Mouse (Mus musculus) heart, adult 18-20 months (tissue): Measurements from ENCODE around the gene Herc6. TPM values are rescaled to one million over a fixed set of nuclear protein-coding genes. Genes with fewer than 3 reads are reported as not detected.

Experiments used
- DNase-seq, 2 experiments: peaks; one replicate each; pipeline ENCODE4 v3.0.0; 2021 to 2022; ENCODE audit warnings: mixed read lengths in 1 of 2
- total RNA-seq, 2 experiments: library from RNA; stranded (reverse); gene quantifications; 2 replicates each; pipeline ENCODE4 v1.2.3; 2021

Herc6 gene
- total RNA-seq, 2 experiments from 2014 or later = 2.7 to 6.6 TPM

DNA sequence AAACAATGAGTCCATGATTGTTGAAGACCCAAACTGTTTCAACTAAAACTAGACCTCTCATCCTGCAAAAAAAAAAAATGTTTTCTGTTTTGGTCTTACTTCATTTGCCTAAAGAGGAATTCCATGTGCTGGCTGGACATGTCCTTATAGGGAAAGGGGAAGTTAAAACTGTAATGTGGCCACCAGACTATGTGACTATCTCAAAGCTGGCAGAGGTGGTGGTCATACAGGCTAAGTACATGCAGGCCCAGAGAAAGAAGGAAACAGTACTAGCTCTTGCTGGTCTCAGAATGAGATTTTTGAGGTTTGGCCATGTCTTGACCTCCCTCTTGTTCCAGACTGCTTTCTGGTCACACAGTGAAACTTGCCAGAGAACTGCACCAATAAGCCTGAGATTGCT is 9.2 kb upstream of the Herc6 start:
- peak in 1 of 2 experiments; percentile 1 for DNase-seq

DNA sequence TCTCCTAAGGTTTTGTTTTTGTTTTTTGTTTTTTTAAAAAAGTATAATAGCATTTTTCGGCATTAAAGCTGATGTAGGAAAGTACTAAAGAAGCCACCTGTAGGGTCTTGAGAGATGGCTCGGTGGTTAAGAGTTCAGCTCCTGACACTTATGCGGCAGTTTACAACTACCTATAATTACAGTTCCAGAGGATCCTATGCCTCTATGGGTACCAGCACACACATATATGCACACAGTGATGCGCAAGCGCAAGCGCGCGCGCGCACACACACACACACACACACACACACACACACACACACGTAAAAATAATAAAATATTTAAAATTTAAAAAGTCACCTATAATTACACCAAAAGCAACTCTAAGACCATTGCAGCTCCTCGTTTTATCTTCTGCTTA is 795 bp downstream of the Herc6 start:
- DNase-seq = peak in 1 of 2 experiments; percentile 15

DNA sequence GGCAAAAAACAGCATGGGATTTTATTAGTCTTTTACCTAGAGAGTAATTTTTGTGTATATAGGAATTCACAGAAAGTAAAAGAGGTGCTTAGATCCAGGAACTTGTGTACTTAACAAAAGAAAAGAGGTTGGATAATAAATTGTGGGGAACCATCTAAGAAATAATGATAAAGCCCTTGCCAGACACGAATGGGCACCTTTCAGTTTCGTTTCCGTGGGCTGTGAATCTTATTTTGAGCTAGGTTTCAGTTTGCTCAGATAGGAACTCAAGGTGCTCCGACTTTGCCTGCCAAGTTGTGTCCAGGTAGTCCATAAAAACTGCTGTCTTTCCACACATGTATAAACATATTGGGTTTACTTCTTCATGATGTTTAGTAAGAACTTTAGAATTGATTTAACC is 1.6 kb downstream of the Herc6 start:
- DNase-seq = peak; percentile 9 to 26

DNA sequence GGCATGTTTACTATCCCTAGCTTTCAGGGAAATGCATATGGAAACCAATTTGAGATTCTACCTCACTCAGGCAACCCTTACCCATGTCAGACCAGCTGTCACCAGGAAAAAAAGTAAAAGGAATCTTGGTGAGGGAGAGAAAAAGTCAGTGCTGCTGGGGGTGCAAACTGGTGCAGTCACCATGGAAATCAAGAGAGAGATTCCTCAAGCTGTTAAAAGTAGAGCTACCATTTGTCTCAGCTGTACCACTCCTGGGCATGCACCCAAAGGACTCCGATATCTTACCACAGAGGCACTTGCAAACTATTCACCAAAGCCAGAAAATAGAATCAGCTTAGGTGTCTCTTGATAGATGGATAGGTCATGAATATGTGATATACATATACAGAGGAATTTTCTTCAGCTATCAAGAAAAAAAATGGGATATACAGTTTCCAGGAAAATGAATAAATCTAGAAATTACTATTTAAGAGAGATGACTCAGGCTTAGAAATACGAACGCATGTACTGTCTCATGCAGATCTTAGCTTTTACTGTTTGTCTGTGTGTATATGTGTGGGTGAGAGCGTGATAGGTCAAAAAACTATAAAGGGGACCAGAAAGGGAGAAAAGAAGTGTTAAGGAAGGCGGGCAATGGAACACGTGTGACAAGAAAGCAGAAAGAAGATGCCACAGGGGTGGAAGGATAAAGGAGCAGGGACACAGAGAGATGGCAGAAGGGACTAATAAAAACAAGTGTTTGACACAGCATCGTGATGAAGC is 24.9 kb downstream of the Herc6 start:
- DNase-seq = no peak

DNA sequence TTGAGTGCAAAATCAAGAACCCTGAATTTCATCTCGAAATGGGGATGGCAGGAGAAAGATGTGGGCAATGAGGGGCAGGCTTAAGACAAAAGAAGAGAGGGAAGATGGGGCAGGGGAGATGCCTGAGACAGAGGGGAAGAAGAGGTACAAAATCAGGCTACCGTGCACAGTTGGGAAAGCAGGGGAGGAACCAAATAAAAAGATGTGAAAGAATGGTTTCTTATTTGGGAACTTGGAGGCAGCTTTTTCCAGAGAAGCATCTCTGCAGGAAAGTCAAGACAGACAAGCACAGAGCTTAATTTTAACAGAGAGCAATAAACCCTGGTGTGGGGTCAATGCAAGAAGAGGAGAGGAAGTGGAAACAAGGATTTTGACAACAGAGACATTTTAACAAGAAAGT is 27.2 kb downstream of the Herc6 start:
- no peak for DNase-seq

DNA sequence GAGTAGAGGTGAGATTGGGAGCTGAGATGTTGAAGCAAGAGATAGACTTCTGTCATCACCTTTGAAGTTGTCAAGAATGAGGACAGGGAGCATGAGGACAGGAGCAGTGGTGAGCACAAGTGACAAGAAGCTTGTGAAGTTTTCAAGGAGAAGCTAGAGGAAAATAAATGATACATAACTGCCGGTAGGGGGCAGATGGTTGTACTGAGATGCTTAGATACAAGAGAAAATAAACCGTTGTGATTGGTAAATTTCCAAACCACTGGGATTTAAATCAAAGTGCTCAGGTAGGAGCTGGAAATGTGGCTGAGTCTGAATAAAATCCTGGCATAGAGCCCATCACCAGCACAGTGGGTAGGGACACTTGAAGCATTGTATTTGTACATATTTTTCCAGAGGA is 28.8 kb downstream of the Herc6 start:
- peak in 1 of 2 experiments; percentile 20 for DNase-seq

DNA sequence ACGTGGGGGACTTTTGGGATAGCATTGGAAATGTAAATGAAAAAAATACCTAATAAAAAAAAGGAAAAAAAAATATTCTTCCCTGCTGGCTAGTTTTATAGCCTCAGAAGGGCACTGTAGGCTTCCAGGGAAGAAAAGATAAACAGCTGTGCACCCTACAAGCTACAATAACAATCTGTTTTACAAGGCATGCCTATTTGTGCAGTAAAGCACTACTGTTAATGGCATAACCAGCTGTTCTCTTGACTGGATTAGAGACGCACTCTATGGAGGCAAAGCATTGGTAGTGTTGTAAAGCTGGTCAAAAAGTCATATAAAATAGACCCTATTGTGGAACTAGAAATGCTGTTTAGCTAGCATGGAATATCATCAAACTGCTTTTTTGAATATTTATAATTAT is 35.0 kb downstream of the Herc6 start:
- no peak for DNase-seq

DNA sequence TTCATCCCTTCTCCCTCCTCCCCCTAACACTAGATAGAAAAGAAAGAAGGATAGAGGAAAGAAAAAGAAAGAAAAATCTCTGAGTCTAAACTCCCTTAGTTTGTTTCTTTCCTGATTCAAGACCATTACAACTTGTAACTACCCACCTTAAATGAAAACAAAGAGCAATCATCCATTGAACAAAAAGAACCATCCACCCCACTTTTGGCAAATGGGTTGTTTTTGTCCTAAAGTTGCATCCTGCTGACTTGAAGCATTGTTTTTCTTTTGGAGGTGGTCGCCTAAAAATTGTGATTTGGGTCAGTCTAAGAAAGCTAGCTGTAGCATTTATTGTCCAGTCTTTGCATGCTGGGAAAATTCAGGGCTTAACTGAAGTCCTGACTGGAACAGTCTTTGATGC is 58.7 kb downstream of the Herc6 start:
- DNase-seq = no peak

DNA sequence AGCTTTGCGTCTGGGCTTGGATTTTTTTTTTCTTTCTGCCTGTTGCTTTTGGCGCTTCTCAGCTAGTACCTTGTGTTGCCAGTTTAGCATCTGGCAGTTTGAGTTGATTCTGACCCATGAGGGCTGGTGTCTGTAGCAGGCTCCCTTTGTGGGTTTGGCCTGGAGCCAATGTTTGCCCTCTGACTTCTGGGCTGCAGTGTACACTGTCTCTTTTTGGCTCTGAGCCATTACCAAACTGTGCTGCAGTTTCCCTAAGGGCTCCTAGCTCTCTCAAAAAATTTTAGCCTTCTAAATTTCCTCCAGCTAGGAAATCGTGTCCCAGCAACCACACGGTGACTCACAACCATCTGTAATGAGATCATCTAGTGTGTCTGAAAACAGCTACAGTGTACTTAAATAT is 61.0 kb downstream of the Herc6 start:
- peak; percentile 50 to 57 for DNase-seq

DNA sequence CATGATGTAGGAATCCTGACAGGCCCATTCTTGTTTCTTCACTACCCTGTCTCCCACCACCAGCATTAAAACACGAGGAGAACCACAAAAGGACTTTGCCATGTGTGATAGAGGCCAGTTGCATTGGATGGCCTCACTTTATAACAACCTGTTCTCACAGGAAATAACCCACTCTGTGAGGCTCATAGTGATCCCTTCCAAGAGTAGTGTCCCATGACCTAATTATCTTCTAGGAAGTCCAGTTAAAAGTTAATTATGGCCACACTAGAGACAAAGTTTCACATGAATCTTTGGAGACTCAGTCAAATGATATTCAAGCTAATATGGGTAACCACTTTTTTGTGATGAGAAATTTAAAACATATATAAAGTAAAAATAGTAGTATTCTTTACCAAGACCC is 66.5 kb downstream of the Herc6 start:
- no peak for DNase-seq

DNA sequence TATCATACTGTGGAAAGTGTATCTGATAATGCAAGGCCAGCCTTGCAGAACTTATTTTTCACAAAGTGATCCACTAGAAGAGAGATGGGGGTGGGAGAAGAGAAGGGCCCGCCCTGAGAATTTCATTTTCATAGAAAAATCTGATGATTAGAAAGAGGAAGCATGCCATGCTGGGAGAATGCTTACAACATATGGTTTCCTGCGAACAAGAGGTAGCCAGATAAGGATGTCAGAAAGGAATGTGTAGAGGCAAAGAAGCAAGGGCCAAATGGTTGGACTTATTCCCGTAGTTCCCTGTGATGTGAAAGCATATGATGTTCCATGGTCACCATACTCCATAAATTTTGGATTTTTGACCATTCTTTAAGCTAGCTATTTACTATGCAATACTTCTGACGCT is 80.5 kb downstream of the Herc6 start:
- DNase-seq = no peak

DNA sequence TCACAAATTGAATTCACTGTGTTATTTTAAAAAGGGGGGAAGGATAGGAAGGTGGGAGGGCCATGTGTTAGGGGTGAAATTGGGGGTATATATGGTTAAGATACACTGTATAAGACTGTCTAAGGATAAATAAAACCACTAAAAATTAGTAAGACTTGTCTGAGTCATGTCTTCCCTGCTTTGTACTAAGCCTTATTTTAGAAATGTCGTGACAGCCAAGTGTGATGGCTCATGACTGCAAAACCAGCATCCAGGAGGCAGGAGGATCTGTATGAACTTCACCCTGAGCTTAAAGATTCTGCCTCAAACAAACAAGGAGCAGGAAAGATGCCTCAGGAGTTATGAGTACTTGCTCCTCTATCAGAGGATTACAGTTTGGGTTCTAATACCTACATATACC is 103.4 kb downstream of the Herc6 start:
- no peak for DNase-seq

DNA sequence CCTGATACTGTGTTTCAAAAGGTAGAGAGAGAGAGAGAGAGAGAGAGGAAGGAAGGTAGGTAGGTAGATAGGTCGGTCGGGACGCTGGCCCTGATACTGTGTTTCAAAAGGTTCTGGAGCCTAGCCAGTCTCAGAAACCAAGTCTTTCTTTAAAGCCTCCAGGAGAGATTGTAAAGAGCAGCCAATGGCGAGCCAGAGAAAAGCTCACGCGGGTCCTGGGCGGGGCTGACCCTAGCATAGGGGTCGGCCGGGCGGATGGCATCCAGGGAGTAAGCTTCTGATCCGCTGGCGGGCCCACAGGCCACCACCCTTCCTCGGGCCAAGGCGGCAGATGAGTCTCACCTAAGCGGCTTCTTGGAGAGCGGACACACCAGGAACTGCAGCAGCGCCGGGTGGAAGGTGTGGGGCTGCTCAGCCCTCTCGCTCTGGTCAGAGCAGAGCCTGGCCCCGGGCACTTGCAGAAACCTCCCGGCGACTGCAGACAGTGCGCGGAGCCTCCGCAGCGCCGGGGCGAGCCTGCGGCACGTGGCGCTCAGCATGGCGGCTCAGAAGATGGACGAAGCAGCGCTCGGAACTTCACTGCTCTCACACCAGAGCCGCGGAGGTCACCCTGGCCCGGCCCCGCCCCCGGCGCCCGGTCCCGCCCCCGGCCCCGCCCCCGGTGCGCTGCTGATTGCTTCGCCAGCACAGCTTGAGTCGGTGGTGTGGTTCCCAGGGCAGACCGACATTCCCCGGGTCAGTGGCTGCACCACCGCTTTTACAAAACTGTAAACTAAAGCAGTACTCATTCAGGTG is 110.9 kb downstream of the Herc6 start, which contains the start of gene Pyurf:
TSS of gene Pyurf (minus strand) at position 612 of the 795 bp plus-strand sequence.
- peak; percentile 90 to 92 for DNase-seq

DNA sequence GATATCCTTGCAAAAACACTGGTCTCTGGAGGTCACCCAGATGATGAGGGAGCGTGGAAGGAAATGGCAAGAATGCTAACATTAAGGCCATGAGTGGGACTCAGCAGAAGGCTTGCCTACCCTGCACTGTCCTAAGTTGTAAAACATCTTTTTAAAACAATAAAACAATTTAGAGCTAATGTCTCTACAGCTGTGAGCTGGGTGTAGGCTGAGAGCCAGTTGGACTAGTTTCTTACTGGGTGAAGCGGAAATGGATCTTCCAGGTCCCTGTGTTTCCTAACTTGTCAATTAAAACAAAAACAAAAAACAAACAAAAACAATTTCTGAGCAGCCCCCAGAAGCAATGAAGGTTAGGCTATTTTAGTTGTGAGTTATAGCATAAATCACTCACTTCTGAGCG is 112.3 kb downstream of the Herc6 start:
- peak in 1 of 2 experiments; percentile 9 for DNase-seq

DNA sequence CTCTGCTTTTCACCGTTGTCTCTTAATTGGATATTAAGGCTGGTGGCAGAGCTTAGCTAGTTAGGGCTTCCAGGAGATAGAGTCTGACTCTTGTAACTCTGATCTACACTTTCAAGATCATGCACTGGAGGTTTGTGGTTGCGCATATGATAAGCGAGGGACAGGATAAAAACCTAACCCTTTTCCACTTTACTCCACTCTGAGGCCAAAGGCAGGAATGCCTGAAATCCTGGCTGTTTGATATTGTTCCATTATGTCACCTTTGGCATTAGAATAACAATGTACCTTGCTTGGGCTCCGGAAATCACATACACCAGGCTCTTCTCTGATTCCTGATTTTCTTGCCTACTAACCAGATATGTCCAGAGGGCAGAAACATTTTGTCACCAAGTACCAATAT is 120.9 kb downstream of the Herc6 start:
- DNase-seq = no peak

DNA sequence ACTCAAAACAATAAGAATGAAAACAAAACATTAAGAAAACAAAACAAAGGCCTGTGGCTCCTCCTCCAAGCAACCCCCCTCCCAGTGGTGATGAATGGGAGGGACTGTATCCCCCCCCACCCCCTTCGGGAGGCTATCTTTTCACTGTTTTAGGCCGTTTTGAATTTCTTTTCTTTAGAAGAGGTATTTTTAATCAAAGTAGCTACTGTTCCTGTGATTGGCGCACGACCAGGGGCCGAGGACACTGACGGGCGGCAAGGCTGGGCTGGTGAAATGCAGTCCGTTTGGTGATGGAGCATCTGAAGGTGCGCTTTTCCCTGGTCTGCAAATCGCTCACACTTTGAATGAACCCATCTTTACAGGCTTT is 121.6 kb downstream of the Herc6 start, which contains the start of gene Lancl2:
TSS of gene Lancl2 (plus strand) at position 165 of the 367 bp plus-strand sequence.
- DNase-seq = peak in 1 of 2 experiments; percentile 12

DNA sequence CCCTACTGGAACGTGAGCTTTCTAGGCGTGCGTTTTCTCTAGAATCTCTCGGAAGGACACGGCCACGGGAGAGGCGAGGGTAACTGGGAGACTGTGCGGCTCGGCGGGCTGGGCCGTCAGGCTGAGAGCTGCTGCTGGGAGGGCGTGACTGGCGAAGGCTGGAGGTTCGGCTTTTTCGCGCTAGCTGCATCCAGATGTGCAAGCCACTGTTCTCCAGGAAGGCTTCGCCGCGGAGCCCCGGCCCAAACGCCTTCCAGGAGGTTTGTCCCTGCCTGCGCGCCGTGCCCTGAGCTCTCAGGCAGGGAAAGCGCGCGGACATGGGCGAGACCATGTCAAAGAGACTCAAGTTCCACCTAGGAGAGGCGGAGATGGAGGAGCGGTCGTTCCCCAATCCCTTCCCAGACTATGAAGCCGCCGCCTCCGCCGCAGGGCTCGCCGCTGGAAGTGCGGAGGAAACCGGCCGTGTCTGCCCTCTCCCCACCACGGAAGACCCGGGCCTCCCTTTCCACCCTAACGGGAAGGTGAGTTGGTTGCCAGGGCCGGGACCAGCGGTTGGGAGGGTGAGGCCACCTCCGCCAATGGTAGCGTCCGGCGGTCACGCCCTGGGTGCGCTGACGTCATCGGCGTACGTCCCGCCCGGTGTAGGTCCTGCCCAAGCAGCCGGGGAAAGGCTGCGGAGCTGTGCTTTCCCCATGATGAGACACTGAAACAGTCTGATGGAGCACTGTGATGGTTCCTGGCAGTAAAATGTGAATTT is 122.1 kb downstream of the Herc6 start:
- DNase-seq = peak; percentile 96 to 98

DNA sequence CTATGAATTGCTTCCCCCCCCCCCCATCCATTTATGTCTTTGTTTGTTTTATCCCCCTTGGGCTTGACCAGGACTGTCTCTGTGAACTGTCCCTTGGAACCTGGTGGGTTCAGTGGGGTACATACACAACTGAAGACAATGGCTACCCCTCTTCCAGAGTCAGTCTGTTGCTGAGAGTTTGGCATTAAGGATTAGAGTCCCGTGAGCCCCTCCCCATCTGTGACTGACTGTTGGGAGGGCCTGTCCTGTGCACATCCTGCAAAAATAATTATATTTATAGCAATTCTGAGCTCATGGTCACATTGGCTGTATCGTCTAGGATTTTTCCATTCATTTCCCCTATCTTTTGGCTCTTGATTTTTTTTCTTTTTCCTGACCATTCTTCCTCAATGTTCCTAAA is 122.9 kb downstream of the Herc6 start:
- peak in 1 of 2 experiments; percentile 19 for DNase-seq

DNA sequence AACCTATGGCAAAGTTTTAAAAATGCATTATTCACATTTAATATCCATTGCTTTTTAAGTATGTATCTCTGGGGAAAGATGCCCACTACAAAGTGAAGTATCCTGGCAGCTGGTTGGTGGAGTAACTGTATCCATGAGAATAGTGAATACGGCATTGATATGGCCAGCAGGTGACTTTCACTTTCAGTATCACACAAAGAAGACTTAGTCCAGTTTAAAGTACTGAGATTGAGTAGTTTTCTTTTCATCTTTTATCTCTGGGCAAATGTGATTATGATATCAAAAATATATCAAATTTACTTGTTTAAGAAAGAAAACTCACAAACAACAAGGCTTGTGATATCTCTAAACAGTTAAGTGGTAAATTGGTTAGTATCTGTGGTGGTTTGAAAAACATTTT is 125.9 kb downstream of the Herc6 start:
- peak in 1 of 2 experiments; percentile 14 for DNase-seq

DNA sequence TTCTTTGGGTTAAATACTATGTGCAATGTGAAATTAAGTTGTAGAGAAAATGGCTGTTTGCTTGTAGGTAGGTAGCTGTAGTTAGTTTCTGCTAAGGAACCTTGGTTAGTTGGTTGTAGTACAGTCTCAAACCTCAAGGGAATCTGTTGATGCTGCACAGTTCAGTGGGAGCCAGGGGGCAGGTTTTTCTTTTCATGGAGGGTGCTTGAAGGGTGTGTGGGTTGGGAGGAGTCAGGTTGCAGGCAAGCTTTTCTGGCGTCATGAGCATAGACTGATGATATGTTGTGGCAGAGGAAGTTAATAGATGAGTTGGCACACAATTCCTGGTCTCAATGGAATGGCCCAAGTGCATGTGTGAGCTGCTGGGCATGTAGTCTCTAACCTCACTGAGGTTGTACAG is 130.9 kb downstream of the Herc6 start:
- DNase-seq = no peak
